Mouse (Mus musculus) E14TG2a.4 (cell line): ENCODE results near the gene Pde4dip.

Source experiments
- H3K27me3 ChIP-seq: 2 replicates; pipeline ENCODE4 v1.6.1; 2014; ENCODE audit warnings: low read length, control low read depth; ENCODE audit not compliant: insufficient read depth
- H3K36me3 ChIP-seq: 2 replicates; pipeline ENCODE4 v1.6.1; 2014; ENCODE audit warnings: low read length, control low read depth; ENCODE audit not compliant: insufficient read depth
- H3K4me1 ChIP-seq: replicated peaks from 2 replicates; pipeline ENCODE4 v1.6.1; 2014; ENCODE audit warnings: low read depth, low read length, control low read depth
- H3K4me3 ChIP-seq: replicated peaks from 2 replicates; pipeline ENCODE4 v1.5.1; 2014; ENCODE audit warnings: mild to moderate bottlenecking, low read length
- H3K9me3 ChIP-seq: 2 replicates; pipeline ENCODE4 v1.6.1; 2014; ENCODE audit warnings: low read length, control low read depth
- CTCF ChIP-seq: conservative IDR thresholded peaks from 2 replicates; pipeline ENCODE4 v1.5.1; 2014; ENCODE audit warnings: low read length
- NANOG ChIP-seq: IDR thresholded peaks from 2 replicates; pipeline ENCODE4 v1.6.1; 2014; ENCODE audit warnings: borderline replicate concordance, low read length, mixed read lengths
- POU5F1 ChIP-seq: IDR thresholded peaks from 2 replicates; pipeline ENCODE4 v1.6.1; 2014; ENCODE audit warnings: low read length, borderline replicate concordance

Gene Pde4dip

DNA sequence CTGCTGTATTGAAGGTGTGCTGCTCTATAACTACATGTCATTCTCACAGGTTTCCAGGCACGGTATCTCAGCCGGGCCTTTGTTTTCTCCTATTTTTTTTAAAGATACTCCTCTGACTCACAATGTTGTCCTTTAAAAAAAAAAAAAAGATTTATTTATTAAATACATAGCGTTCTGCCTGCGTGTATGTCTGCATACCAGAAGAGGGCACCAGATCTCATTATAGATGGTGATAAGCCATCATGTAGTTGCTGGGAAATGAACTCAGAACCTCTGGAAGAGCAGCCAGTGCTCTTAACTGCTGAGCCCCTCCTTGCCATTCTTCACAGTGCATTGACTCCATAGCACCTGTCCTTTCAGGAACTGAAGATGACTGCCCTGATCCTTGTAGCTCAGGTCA is 26.6 kb upstream of the Pde4dip start:
- no peak for TF ChIP-seq NANOG
- TF ChIP-seq CTCF, result peak; percentile 30
- no peak for TF ChIP-seq POU5F1
- peaks cover 49% of the 10 kb centered on the region for H3K36me3 ChIP-seq

DNA sequence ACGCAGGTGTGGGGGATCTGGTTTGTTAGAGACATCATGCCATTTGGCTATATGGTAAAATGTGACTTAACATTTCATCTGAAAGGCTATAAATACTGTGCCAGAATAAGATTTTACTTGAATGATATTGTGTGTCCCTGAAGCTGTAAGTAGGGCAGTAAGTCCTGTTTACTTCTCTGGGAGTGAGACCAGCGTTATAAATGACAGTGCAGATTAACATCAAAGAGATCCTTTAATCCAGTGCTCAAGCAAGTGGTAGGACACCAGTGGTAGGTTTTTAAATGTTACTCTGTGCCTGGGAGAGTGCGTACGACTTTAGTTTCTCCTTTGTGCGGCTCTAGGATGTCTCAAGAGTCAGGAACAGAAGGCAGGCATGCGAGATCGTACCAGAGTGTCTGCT is 22.6 kb upstream of the Pde4dip start:
- no peaks in the 10 kb centered on the region for H3K4me1 ChIP-seq
- H3K36me3 ChIP-seq, result peaks cover 48% of the 10 kb centered on the region
- H3K27me3 ChIP-seq, result no peaks in the 10 kb centered on the region
- H3K4me3 ChIP-seq, result no peak overlapping the region
- TF ChIP-seq CTCF (no peak), POU5F1 (no peak), NANOG (no peak)
- H3K9me3 ChIP-seq, result no peaks in the 10 kb centered on the region

More for the DNA sequence above, 26.6 kb upstream of the Pde4dip start:
- Histone ChIP-seq H3K9me3 (no peaks in the 10 kb centered on the region), H3K4me1 (no peaks in the 10 kb centered on the region), H3K27me3 (no peaks in the 10 kb centered on the region), H3K4me3 (no peak overlapping the region)

DNA sequence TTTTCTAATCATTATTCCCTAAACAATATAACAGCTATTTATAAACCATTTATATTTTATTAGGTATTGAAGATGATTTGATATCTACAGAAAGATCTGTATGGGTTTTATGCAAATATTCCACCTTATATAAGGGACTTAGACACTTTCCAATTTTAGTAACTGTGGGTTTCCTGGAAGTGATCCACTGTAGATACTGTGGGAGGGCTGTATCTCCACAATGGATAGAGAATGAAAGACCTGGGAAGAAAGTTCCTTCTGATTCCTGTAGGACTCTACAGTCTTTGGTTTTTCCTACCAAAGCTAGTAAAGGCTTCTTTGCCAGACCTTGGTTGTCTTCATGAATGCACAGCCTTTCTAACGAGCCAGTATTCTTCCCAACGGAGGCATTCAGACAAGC is 21.2 kb upstream of the Pde4dip start:
- no peaks in the 10 kb centered on the region for H3K4me1 ChIP-seq
- H3K36me3 ChIP-seq, result peaks cover 36% of the 10 kb centered on the region
- TF ChIP-seq NANOG, result no peak
- no peak for TF ChIP-seq CTCF

DNA sequence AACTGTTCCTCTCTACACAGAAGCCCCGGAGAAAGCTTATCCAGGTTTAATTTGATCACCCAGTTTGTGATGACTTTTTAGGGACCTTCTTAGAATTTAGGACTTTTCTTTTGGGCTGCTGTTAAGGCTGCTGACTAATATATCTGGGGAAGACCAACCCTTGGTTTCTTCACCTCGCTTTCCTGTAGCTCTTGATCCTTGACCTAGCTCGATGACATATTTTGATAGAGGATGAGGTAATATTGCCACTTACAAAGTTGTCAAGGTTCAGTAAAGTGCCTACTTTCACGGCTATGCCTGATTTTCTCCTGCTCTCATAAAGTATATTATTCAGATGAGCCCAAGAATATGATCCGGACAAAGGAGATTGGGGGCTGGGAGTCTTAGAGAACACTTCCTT is 13.1 kb upstream of the Pde4dip start:
- Histone ChIP-seq H3K36me3 (peaks cover 4% of the 10 kb centered on the region; the same call in 1 of the 2 replicates), H3K9me3 (no peaks in the 10 kb centered on the region), H3K4me3 (peak overlapping the region; percentile 99), H3K27me3 (no peaks in the 10 kb centered on the region), H3K4me1 (peaks cover 13% of the 10 kb centered on the region)
- no peak for TF ChIP-seq NANOG
- no peak for TF ChIP-seq CTCF
- TF ChIP-seq POU5F1, result no peak

More for the DNA sequence above, 21.2 kb upstream of the Pde4dip start:
- no peak overlapping the region for H3K4me3 ChIP-seq
- H3K27me3 ChIP-seq, result no peaks in the 10 kb centered on the region
- H3K9me3 ChIP-seq, result no peaks in the 10 kb centered on the region

DNA sequence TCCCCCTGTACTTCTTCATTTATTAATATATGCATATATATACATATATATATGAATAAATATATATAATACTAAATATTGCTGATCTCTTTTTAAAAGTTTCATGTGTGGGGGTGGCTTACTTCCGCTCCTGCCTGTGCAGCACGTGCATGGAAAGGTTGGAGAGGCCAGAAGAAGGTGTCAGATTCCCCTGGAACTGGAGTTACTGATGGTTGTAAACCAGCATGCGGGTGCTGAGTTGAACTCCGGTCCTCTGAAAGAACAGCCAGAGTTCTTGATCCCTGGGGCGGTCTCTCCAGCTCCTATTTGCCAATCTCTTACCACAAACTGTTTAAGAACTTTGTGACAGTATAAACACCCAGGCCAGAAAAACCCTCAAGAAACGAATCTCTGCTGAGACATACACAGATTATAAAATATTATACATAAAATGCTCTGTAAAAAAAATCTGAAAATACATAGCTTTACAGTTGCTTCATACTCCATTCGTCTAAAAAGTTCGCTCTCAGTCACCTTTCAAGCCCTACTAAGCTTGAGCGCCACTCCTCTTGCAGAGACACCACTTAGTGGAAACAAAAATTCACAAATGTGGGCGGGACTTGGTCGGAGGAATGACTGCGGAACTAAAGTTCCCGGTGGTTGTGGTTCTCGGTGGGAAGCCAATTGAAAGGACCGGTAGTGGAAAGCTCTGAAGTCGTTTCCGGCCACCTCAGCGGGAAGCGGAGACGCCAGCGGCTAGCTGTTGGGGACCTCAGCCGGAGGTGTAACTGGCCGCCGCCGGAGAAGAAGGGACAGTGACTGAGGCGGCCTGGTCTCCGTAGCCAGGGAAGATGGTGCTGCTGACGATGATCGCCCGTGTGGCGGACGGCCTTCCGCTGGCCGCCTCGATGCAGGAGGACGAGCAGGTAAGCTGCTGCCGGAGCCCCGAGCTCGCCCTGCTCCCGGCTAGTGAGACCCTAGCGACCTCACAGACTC is 12.3 kb upstream of the Pde4dip start, which contains the start of gene Sec22b:
Gene Sec22b, plus strand, starts transcription at position 675 of the 975 bp plus-strand sequence.
- peaks cover 13% of the 10 kb centered on the region for H3K4me1 ChIP-seq
- peak within 1 kb of the TSS; percentile 99 for H3K4me3 ChIP-seq
- H3K27me3 ChIP-seq, result no peaks in the 10 kb centered on the region
- H3K36me3 ChIP-seq, result peaks cover 4% of the 10 kb centered on the region; the same call in 1 of the 2 replicates
- no peaks in the 10 kb centered on the region for H3K9me3 ChIP-seq
- TF ChIP-seq CTCF (no peak), POU5F1 (no peak), NANOG (no peak)

DNA sequence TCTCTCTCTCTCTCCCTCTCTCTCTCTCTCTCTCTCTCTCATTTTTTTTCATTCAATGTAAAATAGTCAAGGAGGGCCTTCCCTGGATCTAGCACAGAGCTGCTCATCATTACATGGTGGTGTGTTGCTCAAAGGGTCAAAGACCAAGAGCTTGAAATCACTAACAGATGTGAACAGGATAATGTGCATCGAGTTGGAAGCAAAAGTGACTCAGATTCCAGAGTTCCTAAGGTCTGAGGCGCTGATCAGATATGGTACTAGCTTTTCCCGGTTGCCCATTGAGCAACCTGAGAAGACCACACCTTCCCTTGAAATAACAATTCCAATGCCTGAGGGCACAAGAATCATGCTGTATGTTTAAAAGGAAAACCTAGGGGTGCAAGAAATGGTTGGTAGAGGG is 9.9 kb upstream of the Pde4dip start:
- Histone ChIP-seq H3K27me3 (peaks cover under 1% of the 10 kb centered on the region; the same call in 1 of the 2 replicates), H3K9me3 (no peaks in the 10 kb centered on the region)
- TF ChIP-seq CTCF (no peak), POU5F1 (no peak), NANOG (no peak)

DNA sequence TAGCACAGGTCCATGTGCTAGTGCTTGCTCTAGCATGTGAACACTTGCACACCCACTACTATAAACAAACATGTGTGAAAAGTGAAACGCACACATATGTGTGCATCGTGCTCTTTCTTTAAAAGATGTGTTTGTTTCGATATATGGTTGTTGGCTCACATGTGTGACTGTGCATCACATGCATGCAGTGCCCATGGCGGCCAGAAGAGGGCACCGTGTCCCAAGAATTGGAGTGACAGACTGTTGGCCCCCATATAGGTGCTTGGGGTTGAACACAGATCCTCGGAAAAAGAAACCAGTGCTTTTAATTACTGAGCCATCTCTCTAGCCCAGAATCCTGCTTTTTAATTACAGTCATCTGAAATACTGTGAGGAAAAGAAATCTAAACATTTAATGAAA is 6.2 kb upstream of the Pde4dip start:
- H3K36me3 ChIP-seq, result no peaks in the 10 kb centered on the region
- peaks cover 6% of the 10 kb centered on the region for H3K4me1 ChIP-seq
- peaks cover 25% of the 10 kb centered on the region for H3K27me3 ChIP-seq
- no peak overlapping the region for H3K4me3 ChIP-seq
- no peaks in the 10 kb centered on the region for H3K9me3 ChIP-seq
- no peak for TF ChIP-seq NANOG
- peak; percentile 88 for TF ChIP-seq CTCF

More for the DNA sequence above, 9.9 kb upstream of the Pde4dip start:
- H3K4me3 ChIP-seq, result no peak overlapping the region
- peaks cover 16% of the 10 kb centered on the region for H3K4me1 ChIP-seq
- no peaks in the 10 kb centered on the region for H3K36me3 ChIP-seq

DNA sequence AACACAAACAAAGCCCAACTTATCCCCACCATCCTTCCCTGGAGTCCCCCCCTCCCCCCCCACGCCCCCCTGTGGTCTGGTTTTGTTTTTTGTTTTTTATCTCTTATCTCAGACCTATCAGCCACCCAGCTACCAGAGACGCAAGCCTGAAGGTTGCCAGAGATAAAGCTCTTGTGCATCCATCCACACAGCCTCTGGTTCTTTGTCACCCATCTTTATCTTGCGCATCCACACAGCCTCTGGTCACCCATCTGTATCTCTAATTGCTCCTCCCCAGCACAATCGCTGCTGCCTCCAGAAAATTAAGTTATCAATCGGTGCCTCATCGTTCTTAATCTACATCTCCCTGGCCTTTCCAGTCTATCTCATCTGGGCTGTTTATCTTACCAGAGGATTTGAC is 1.7 kb upstream of the Pde4dip start:
- no peak for TF ChIP-seq CTCF
- no peak for TF ChIP-seq POU5F1
- TF ChIP-seq NANOG, result no peak
- Histone ChIP-seq H3K27me3 (peaks cover 50% of the 10 kb centered on the region), H3K9me3 (no peaks in the 10 kb centered on the region), H3K4me1 (peaks cover 12% of the 10 kb centered on the region), H3K4me3 (no peak overlapping the region), H3K36me3 (no peaks in the 10 kb centered on the region)

DNA sequence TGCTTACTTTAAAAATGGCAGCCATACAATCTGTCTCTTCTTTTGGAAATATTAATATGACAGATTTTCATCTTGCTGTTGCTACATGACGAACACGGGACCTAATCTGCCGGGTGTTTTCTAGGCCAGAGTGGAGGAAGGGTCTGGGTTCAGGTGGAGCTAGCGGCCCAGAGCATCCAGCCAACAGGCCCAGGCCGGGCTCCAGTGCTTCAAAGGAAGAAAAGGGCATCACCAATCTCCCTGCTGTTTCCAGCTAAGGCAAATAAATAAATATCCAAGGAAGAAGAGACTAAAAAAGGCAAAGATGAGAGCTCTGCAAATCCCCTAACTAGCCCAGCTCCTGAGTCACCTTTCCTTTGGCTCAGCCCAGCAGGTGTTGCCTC is 731 bp downstream of the Pde4dip start:
- Histone ChIP-seq H3K27me3 (peaks cover 53% of the 10 kb centered on the region), H3K4me3 (peak overlapping the region; percentile 80), H3K4me1 (peaks cover 8% of the 10 kb centered on the region; the same call in 1 of the 2 replicates), H3K36me3 (no peaks in the 10 kb centered on the region), H3K9me3 (no peaks in the 10 kb centered on the region)
- TF ChIP-seq POU5F1 (no peak), CTCF (no peak), NANOG (no peak)
